Mouse (Mus musculus): ENCODE data around the gene D11Wsu47e. TPM values are rescaled to one million over a fixed set of nuclear protein-coding genes. Genes with fewer than 3 reads are reported as not detected.

Gene D11Wsu47e
- total and polyA plus RNA-seq, 2 experiments from 2014 or later: 10.4 to 18.1 TPM

DNA sequence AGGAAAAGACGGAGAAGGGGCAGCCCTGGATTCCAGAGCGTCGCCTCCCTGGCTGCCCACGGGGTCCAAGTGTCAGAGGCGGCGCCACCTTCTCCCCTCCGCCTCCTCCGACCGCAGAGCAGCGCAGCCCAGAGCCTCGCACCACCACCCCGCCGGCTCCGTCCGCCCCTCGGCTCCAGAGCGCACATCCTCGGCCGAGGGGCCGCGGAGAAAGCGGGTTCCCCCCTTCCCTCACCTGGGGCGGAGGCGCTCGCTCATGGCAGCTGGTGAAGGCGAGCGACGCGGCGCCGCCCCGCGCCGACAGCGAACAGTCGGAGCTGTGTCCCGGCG lies 620 bp upstream of the D11Wsu47e start:
- 2% methylated on average over 30 of the region's 38 CpGs for WGBS
- Histone ChIP-seq H3K4me1 (ENCODE audit: control insufficient read depth, insufficient read depth) (peaks cover 31% of the 10 kb centered on the region), H3K9me3 (replicated peaks; ENCODE audit: control insufficient read depth, low read length) (no peaks in the 10 kb centered on the region), H3K27me3 (ENCODE audit: control insufficient read depth, insufficient read depth, low read length) (no peaks in the 10 kb centered on the region), H3K36me3 (replicated peaks; ENCODE audit: control insufficient read depth, insufficient read depth, low read length) (peaks cover 9% of the 10 kb centered on the region), H3K4me3 (ENCODE audit: low read depth, low read length) (peak overlapping the region; percentile 89), H3K4me2 (ENCODE audit: low read depth, low read length) (peak overlapping the region; percentile 91), H3K9ac (replicated peaks; ENCODE audit: low read depth, low read length) (peak overlapping the region; percentile 89), H3K27ac (ENCODE audit: low read depth) (peak overlapping the region; percentile 96)
- ATAC-seq (ENCODE audit: insufficient read depth, low read depth) (peak; percentile 58), DNase-seq (ENCODE audit: low spot score) (peak; percentile 16)
- TF ChIP-seq CTCF (IDR thresholded peaks at IDR 0.05; ENCODE audit: low read depth) (no peak), EP300 (IDR thresholded peaks at IDR 0.05; ENCODE audit: low read depth) (no peak)

DNA sequence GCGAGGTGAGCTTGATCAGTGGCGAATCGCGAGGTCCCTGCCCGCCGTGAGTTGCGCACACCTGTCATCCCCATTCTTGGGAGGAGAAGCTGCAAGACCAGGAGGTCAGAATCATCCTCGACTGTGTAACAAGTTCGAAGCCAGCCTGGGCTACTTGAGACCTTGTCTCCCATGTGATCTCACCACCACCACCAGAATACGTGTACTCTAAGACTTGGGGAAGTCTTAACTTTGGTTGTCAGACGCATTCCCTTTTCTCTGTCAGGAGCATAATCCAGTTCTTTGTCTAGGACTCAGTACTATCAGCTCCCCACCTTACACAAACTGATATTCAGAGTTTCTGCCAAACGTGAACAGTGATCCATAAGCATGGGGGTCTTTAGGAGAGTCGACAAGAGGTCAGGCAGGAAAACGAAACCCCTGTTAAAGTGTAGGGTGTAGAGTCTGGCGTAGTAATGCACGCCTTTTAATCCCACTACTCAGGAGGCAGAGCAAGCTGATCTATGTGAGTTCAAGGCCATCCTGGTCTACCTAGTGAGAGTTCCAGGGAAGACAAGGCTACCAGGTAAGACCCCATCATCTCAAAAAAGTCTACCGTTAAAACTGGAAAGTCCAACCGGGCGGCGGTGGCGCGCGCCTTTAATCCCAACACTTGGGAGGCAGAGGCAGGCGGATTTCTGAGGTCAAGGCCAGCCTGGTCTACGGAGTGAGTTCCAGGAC lies 655 bp downstream of the D11Wsu47e start:
- H3K27ac ChIP-seq (ENCODE audit: low read depth): peak overlapping the region; percentile 73; the same call in 1 of the 2 replicates
- WGBS: 41% methylated on average over 25 of the region's 25 CpGs

DNA sequence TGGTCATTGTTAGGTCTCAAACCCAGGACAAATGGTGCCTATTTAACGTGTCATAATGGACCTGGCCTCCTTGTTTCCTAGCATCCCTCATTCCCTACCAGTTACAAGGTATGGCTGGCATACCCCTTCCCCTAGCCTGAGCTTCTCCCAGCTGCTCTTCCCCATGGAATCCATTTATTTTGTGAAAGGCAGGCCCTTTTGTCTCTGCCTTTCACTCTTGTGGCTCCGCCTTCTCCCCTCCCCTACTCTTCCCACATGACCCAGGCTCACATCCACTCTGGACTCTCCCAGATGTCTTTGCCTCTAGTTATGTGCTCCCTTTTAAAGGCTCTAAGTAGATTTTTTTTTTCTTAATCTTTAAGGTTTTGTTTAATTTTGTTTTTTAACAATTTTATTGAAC lies 2.8 kb downstream of the D11Wsu47e start:
- H3K4me1 ChIP-seq (ENCODE audit: control insufficient read depth, insufficient read depth): peaks cover 20% of the 10 kb centered on the region
- WGBS: 76% methylated on average over 2 of the region's 2 CpGs
- H3K4me3 ChIP-seq (ENCODE audit: low read depth, low read length): no peak overlapping the region
- no peaks in the 10 kb centered on the region for H3K27me3 ChIP-seq (ENCODE audit: control insufficient read depth, insufficient read depth, low read length)
- H3K9ac ChIP-seq (replicated peaks; ENCODE audit: low read depth, low read length): no peak overlapping the region
- DNase-seq (ENCODE audit: low spot score): no peak
- no peak overlapping the region for H3K27ac ChIP-seq (ENCODE audit: low read depth)
- no peak overlapping the region for H3K4me2 ChIP-seq (ENCODE audit: low read depth, low read length)
- no peak for TF ChIP-seq CTCF (IDR thresholded peaks at IDR 0.05; ENCODE audit: low read depth)
- TF ChIP-seq EP300 (IDR thresholded peaks at IDR 0.05; ENCODE audit: low read depth): no peak
- H3K9me3 ChIP-seq (replicated peaks; ENCODE audit: control insufficient read depth, low read length): no peaks in the 10 kb centered on the region
- peaks cover 34% of the 10 kb centered on the region for H3K36me3 ChIP-seq (replicated peaks; ENCODE audit: control insufficient read depth, insufficient read depth, low read length)
- ATAC-seq (ENCODE audit: insufficient read depth, low read depth): no peak

More for the DNA sequence above, 655 bp downstream of the D11Wsu47e start:
- Histone ChIP-seq H3K4me2 (ENCODE audit: low read depth, low read length) (peak overlapping the region; percentile 91), H3K27me3 (ENCODE audit: control insufficient read depth, insufficient read depth, low read length) (no peaks in the 10 kb centered on the region), H3K4me3 (ENCODE audit: low read depth, low read length) (peak overlapping the region; percentile 89), H3K9ac (replicated peaks; ENCODE audit: low read depth, low read length) (peak overlapping the region; percentile 89), H3K36me3 (replicated peaks; ENCODE audit: control insufficient read depth, insufficient read depth, low read length) (peaks cover 21% of the 10 kb centered on the region), H3K4me1 (ENCODE audit: control insufficient read depth, insufficient read depth) (peaks cover 31% of the 10 kb centered on the region), H3K9me3 (replicated peaks; ENCODE audit: control insufficient read depth, low read length) (no peaks in the 10 kb centered on the region)
- TF ChIP-seq EP300 (IDR thresholded peaks at IDR 0.05; ENCODE audit: low read depth) (no peak), CTCF (IDR thresholded peaks at IDR 0.05; ENCODE audit: low read depth) (no peak)
- DNase-seq (ENCODE audit: low spot score): no peak
- ATAC-seq (ENCODE audit: insufficient read depth, low read depth): no peak

GRCm38 (mm10) chr11:113690506-113690905 lies 6.3 kb downstream of the D11Wsu47e start:
- no peaks in the 10 kb centered on the region for H3K9me3 ChIP-seq (replicated peaks; ENCODE audit: control insufficient read depth, low read length)
- no peak for ATAC-seq (ENCODE audit: insufficient read depth, low read depth)
- H3K4me1 ChIP-seq (ENCODE audit: control insufficient read depth, insufficient read depth): 0 out of 2 replicates have a peak, but pooled peaks cover 2% of the 10 kb centered on the region
- H3K4me2 ChIP-seq (ENCODE audit: low read depth, low read length): no peak overlapping the region
- TF ChIP-seq EP300 (IDR thresholded peaks at IDR 0.05; ENCODE audit: low read depth): no peak
- TF ChIP-seq CTCF (IDR thresholded peaks at IDR 0.05; ENCODE audit: low read depth): no peak
- no peaks in the 10 kb centered on the region for H3K27me3 ChIP-seq (ENCODE audit: control insufficient read depth, insufficient read depth, low read length)
- no peak for DNase-seq (ENCODE audit: low spot score)
- H3K4me3 ChIP-seq (ENCODE audit: low read depth, low read length): no peak overlapping the region
- no peak overlapping the region for H3K27ac ChIP-seq (ENCODE audit: low read depth)
- 90% methylated on average over 12 of the region's 12 CpGs for WGBS
- H3K36me3 ChIP-seq (replicated peaks; ENCODE audit: control insufficient read depth, insufficient read depth, low read length): peaks cover 69% of the 10 kb centered on the region
- H3K9ac ChIP-seq (replicated peaks; ENCODE audit: low read depth, low read length): no peak overlapping the region

DNA sequence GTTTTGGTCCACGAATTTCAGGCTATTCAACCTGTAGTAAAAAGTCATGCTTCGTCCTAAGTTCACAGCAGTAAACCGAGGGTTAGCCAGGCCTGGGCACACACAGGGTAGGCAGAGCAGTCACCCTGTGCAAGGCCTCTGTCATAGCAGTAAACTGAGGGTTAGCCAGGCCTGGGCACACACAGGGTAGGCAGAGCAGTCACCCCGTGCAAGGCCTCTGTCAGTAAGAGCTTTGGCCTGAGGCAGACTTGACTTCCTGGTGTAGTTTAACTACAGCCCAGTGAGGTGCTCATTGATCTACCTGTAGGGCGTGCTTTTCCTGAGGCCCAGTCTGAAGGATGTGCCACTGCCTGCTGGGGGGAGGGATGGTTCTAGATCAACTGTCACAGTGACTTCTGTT lies 7.1 kb downstream of the D11Wsu47e start:
- Histone ChIP-seq H3K4me2 (ENCODE audit: low read depth, low read length) (no peak overlapping the region), H3K4me3 (ENCODE audit: low read depth, low read length) (no peak overlapping the region), H3K36me3 (replicated peaks; ENCODE audit: control insufficient read depth, insufficient read depth, low read length) (peaks cover 72% of the 10 kb centered on the region), H3K9me3 (replicated peaks; ENCODE audit: control insufficient read depth, low read length) (no peaks in the 10 kb centered on the region), H3K27ac (ENCODE audit: low read depth) (no peak overlapping the region), H3K4me1 (ENCODE audit: control insufficient read depth, insufficient read depth) (no peaks in the 10 kb centered on the region), H3K27me3 (ENCODE audit: control insufficient read depth, insufficient read depth, low read length) (no peaks in the 10 kb centered on the region), H3K9ac (replicated peaks; ENCODE audit: low read depth, low read length) (no peak overlapping the region)
- TF ChIP-seq CTCF (IDR thresholded peaks at IDR 0.05; ENCODE audit: low read depth) (no peak), EP300 (IDR thresholded peaks at IDR 0.05; ENCODE audit: low read depth) (no peak)
- ATAC-seq (ENCODE audit: insufficient read depth, low read depth) (no peak), DNase-seq (ENCODE audit: low spot score) (no peak)
- 83% methylated on average over 5 of the region's 5 CpGs for WGBS

DNA sequence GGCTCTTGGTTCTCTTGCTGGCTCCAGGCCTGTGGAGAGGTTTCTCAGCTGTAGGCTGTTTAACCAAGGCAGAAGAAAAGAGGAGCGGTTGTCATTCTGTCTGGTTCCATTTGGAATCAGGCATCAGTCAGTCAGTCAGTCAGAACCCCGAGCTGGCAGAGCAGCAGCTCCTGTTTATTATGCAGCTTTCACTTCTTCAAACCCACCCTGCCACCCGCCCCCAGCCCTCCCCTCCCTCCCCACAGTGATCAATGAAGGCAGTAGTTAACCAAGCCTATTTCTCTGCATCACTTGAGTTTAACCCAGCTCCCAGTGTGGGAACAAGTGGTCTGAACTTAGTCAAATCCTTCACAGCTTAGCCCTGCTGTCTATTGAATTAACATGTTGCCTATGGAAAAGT lies 7.6 kb downstream of the D11Wsu47e start:
- Histone ChIP-seq H3K27ac (ENCODE audit: low read depth) (no peak overlapping the region), H3K4me3 (ENCODE audit: low read depth, low read length) (no peak overlapping the region), H3K4me2 (ENCODE audit: low read depth, low read length) (no peak overlapping the region), H3K27me3 (ENCODE audit: control insufficient read depth, insufficient read depth, low read length) (no peaks in the 10 kb centered on the region), H3K9me3 (replicated peaks; ENCODE audit: control insufficient read depth, low read length) (no peaks in the 10 kb centered on the region), H3K4me1 (ENCODE audit: control insufficient read depth, insufficient read depth) (no peaks in the 10 kb centered on the region), H3K9ac (replicated peaks; ENCODE audit: low read depth, low read length) (no peak overlapping the region), H3K36me3 (replicated peaks; ENCODE audit: control insufficient read depth, insufficient read depth, low read length) (peaks cover 72% of the 10 kb centered on the region)
- 62% methylated on average over 3 of the region's 3 CpGs for WGBS
- ATAC-seq (ENCODE audit: insufficient read depth, low read depth) (no peak), DNase-seq (ENCODE audit: low spot score) (no peak)
- no peak for TF ChIP-seq CTCF (IDR thresholded peaks at IDR 0.05; ENCODE audit: low read depth)
- TF ChIP-seq EP300 (IDR thresholded peaks at IDR 0.05; ENCODE audit: low read depth): no peak
